ENCODE assay signal across 8 mouse cellular contexts in the genomic region with DNA sequence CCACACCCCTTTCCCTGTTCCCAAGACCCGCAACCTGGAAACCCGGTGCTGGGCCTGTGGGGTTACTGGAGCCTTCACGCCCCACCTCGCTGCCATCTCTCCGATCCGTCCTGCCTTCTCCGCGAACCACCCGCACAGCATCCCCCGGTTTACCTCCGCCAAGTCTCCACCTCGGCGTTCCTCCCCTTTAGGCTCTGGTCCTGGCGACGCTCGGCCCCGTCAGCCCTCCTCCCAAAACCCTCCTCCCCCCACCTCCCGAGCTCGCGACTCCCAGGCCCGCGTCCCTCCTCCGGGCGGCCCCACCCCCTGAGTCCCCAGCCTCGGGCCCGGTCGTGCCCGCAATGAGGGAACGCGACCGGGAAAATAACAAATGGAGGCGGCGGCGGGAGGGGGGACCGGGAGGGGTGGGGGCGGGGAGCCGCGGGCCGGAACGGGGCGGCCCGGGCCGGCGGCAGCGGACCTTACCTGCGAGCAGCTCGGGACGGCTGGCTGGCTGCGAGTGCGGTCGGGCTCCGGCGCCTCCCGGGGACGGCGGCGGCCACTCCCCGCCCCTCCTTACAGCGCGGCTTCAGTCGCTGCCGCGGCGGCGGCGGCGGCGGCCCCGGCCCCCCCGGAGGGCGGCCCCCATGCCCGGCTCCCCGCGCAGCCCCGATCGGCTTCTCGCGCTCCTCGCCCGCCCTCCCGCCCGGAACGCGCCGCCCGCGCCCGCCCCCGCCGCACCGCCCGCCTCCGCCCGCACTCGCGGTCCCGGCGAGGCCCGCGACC. TPM values are rescaled to one million over a fixed set of nuclear protein-coding genes. Genes with fewer than 3 reads are reported as not detected.
DNase-seq lines count a peak whose midpoint lies in the region; ATAC-seq and TF ChIP-seq lines count a peak whose summit lies in the region.

Gene Gm45234, minus strand, starts transcription at position 191 of the 765 bp plus-strand sequence.
Gene Atn1, minus strand, starts transcription at position 694 of the 765 bp plus-strand sequence.

- peaks cover 34% of the 10 kb centered on the region for H3K4me1 ChIP-seq in embryonic facial prominence, embryonic 14.5 days (ENCODE audit: control insufficient read depth, insufficient read depth, low read length)
- H3K4me1 ChIP-seq in heart, embryonic 16.5 days (ENCODE audit: control insufficient read depth, insufficient read depth, low read length), result peaks cover 40% of the 10 kb centered on the region
- H3K4me1 ChIP-seq in stomach, embryonic 14.5 days (ENCODE audit: control insufficient read depth, insufficient read depth, low read length), result peaks cover 37% of the 10 kb centered on the region; the same call in 1 of the 2 replicates

- peak within 1 kb of the TSS; percentile 98 for H3K9ac ChIP-seq in embryonic facial prominence, embryonic 14.5 days (ENCODE audit: low read depth, low read length)
- peak within 1 kb of the TSS; percentile 94 for H3K9ac ChIP-seq in heart, embryonic 16.5 days (ENCODE audit: low read length)
- H3K9ac ChIP-seq in stomach, embryonic 14.5 days (replicated peaks; ENCODE audit: low read depth, low read length), result peak within 1 kb of the TSS; percentile 97

- ATAC-seq in embryonic facial prominence, embryonic 14.5 days (ENCODE audit: low read depth), result peak; percentile 48
- ATAC-seq in heart, embryonic 16.5 days (replicated peaks; ENCODE audit: extremely low read depth, insufficient read depth, low FRiP score), result peak; percentile 75
- ATAC-seq in stomach, embryonic 14.5 days (ENCODE audit: insufficient number of reproducible peaks, insufficient read depth, low FRiP score, low read depth), result peak; percentile 48

- no peak for TF ChIP-seq CTCF in left cerebral cortex, adult 2 months (IDR thresholded peaks at IDR 0.05)

- WGBS in embryonic facial prominence, embryonic 14.5 days, result under 1% methylated on average over 35 of the region's 100 CpGs
- WGBS in heart, embryonic 16.5 days, result 1% methylated on average over 65 of the region's 100 CpGs
- WGBS in stomach, embryonic 14.5 days, result under 1% methylated on average over 79 of the region's 100 CpGs

- DNase-seq in left cerebral cortex, adult 2 months (ENCODE audit: extremely low spot score in 1 of 2, low spot score in 2 of 2), result peak; percentile 58
- DNase-seq in left cerebral cortex, adult 9 months (ENCODE audit: low spot score in 2 of 2), result no peak
- peak; percentile 85 for DNase-seq in adrenal gland, postnatal 10 days
- peak; percentile 90 for DNase-seq in embryonic facial prominence, embryonic 14.5 days (ENCODE audit: low spot score)
- peak; percentile 87 for DNase-seq in kidney, postnatal 10 days
- DNase-seq in lung, postnatal 4 days, result peak; percentile 80 to 85

- H3K9me3 ChIP-seq in embryonic facial prominence, embryonic 14.5 days (ENCODE audit: control insufficient read depth, low read length), result no peaks in the 10 kb centered on the region
- no peaks in the 10 kb centered on the region for H3K9me3 ChIP-seq in heart, embryonic 16.5 days (replicated peaks; ENCODE audit: control insufficient read depth, low read length)
- no peaks in the 10 kb centered on the region for H3K9me3 ChIP-seq in stomach, embryonic 14.5 days (ENCODE audit: control insufficient read depth, low read depth, low read length)

- intact Hi-C loops in left cerebral cortex, adult 2 months (cut with DNase I), result loop anchor here (5.0 kb wide), 1 partner anchor 184 kb away; the partner anchor contains the start of gene C1rb

- no peaks in the 10 kb centered on the region for H3K27me3 ChIP-seq in embryonic facial prominence, embryonic 14.5 days (replicated peaks; ENCODE audit: control insufficient read depth, insufficient read depth, low read length)
- H3K27me3 ChIP-seq in heart, embryonic 16.5 days (ENCODE audit: control insufficient read depth, insufficient read depth, low read length), result no peaks in the 10 kb centered on the region
- no peaks in the 10 kb centered on the region for H3K27me3 ChIP-seq in stomach, embryonic 14.5 days (ENCODE audit: control insufficient read depth, insufficient read depth, low read length)

- H3K4me3 ChIP-seq in left cerebral cortex, adult 2 months, result peak within 1 kb of the TSS; percentile 72
- H3K4me3 ChIP-seq in embryonic facial prominence, embryonic 14.5 days (ENCODE audit: low read depth, low read length), result peak within 1 kb of the TSS; percentile 79
- H3K4me3 ChIP-seq in heart, embryonic 16.5 days (ENCODE audit: low read length), result peak within 1 kb of the TSS; percentile 82
- peak within 1 kb of the TSS; percentile 85 for H3K4me3 ChIP-seq in stomach, embryonic 14.5 days (ENCODE audit: low read depth, low read length)

- H3K36me3 ChIP-seq in embryonic facial prominence, embryonic 14.5 days (ENCODE audit: control insufficient read depth, insufficient read depth, low read length), result peaks cover 14% of the 10 kb centered on the region; the same call in 1 of the 2 replicates
- no peaks in the 10 kb centered on the region for H3K36me3 ChIP-seq in heart, embryonic 16.5 days (ENCODE audit: control insufficient read depth, insufficient read depth)
- 0 out of 2 replicates have a peak, but pooled peaks cover 6% of the 10 kb centered on the region for H3K36me3 ChIP-seq in stomach, embryonic 14.5 days (ENCODE audit: control insufficient read depth, insufficient read depth, low read length)

- H3K27ac ChIP-seq in left cerebral cortex, adult 2 months, result peak within 1 kb of the TSS; percentile 87
- H3K27ac ChIP-seq in embryonic facial prominence, embryonic 14.5 days (replicated peaks; ENCODE audit: low read depth, low read length), result peak within 1 kb of the TSS; percentile 98
- peak within 1 kb of the TSS; percentile 96 for H3K27ac ChIP-seq in heart, embryonic 16.5 days (ENCODE audit: low read length)
- H3K27ac ChIP-seq in stomach, embryonic 14.5 days (ENCODE audit: low read length), result peak within 1 kb of the TSS; percentile 98

- H3K4me2 ChIP-seq in embryonic facial prominence, embryonic 14.5 days (ENCODE audit: low read depth, low read length), result peak within 1 kb of the TSS; percentile 73
- peak within 1 kb of the TSS; percentile 67 for H3K4me2 ChIP-seq in heart, embryonic 16.5 days (ENCODE audit: low read depth, low read length)
- peak within 1 kb of the TSS; percentile 83 for H3K4me2 ChIP-seq in stomach, embryonic 14.5 days (replicated peaks; ENCODE audit: low read depth, low read length)

RNA-seq across cellular contexts. Expression of gene Gm45234, which starts in this region (rescaled TPM):
- total RNA-seq in left cerebral cortex, adult 2 months (2021), result not detected
- 1 to 10 TPM in 1 of 2 experiments, not detected in 1; 1.1 TPM for total RNA-seq in adrenal gland, postnatal 10 days (2021)
- polyA plus RNA-seq in embryonic facial prominence, embryonic 14.5 days (2014; fragmentation: Nextera tagmentation; extraction: Ambion mirVana), result not detected in 2 replicates
- not detected in 2 replicates for polyA plus RNA-seq in heart, embryonic 16.5 days (2015; fragmentation: Nextera tagmentation; extraction: Ambion mirVana)
- not detected in 2 replicates for polyA plus RNA-seq in stomach, embryonic 14.5 days (2014; fragmentation: Nextera tagmentation; extraction: Ambion mirVana)

RNA-seq across cellular contexts. Expression of gene Atn1, which starts in this region (rescaled TPM):
- total RNA-seq in left cerebral cortex, adult 2 months (2021), result 100 to 1,000 TPM; 170 to 181 TPM
- total RNA-seq in adrenal gland, postnatal 10 days (2021), result 10 to 100 TPM; 64.0 to 71.5 TPM
- polyA plus RNA-seq in embryonic facial prominence, embryonic 14.5 days (2014; fragmentation: Nextera tagmentation; extraction: Ambion mirVana), result 13.8 and 14.9 TPM in 2 replicates
- 9.4 and 10.4 TPM in 2 replicates for polyA plus RNA-seq in heart, embryonic 16.5 days (2015; fragmentation: Nextera tagmentation; extraction: Ambion mirVana)
- polyA plus RNA-seq in stomach, embryonic 14.5 days (2014; fragmentation: Nextera tagmentation; extraction: Ambion mirVana), result 15.0 and 18.5 TPM in 2 replicates

Comparison
In these comparisons a context has a peak if more than half of its experiments do, and no peak if none do; other contexts are left out.
1. DNase-seq: peak in left cerebral cortex, adult 2 months (2 of 2), adrenal gland, postnatal 10 days (single experiment), embryonic facial prominence, embryonic 14.5 days (single experiment), kidney, postnatal 10 days (single experiment) and lung, postnatal 4 days (2 of 2); none in left cerebral cortex, adult 9 months (0 of 2).
2. Peak in every context shown above with its lines, with median percentiles within 50 percentile points of each other: H3K27ac ChIP-seq, H3K4me3 ChIP-seq, ATAC-seq, H3K4me2 ChIP-seq and H3K9ac ChIP-seq.